Mouse (Mus musculus) MEL (cell line): ENCODE results near the gene Fars2. TPM values are rescaled to one million over a fixed set of nuclear protein-coding genes. Genes with fewer than 3 reads are reported as not detected.

ENCODE experiments used
- DNase-seq: peaks from one replicate; pipeline ENCODE4 v3.0.0; 2011; ENCODE audit warnings: low read depth, low spot score
- H3K27ac ChIP-seq: 2 replicates; pipeline ENCODE4 v1.5.1; 2012; ENCODE audit warnings: low read depth, mild to moderate bottlenecking, control low read depth, low read length, moderate library complexity; ENCODE audit not compliant: control insufficient read depth
- H3K27me3 ChIP-seq, 2 experiments: fragments of 150-350 bp in 1 of 2; sonication (generic) in 1 of 2; 2 replicates each; pipeline ENCODE4 v1.6.1; 2012; ENCODE audit warnings: low read length in 2 of 2, mild to moderate bottlenecking in 2 of 2, improper control_type of control experiment in 1 of 2, moderate library complexity in 1 of 2; ENCODE audit not compliant: insufficient read depth in 2 of 2, control insufficient read depth in 1 of 2
- H3K36me3 ChIP-seq, 2 experiments: 2 replicates each; pipeline ENCODE4 v1.6.1; 2012 to 2014; ENCODE audit warnings: low read length in 2 of 2, improper control_type of control experiment in 1 of 2, inconsistent platforms in 1 of 2, mild to moderate bottlenecking in 1 of 2; ENCODE audit not compliant: insufficient read depth in 2 of 2, control insufficient read depth in 1 of 2
- H3K4me1 ChIP-seq, 2 experiments: fragments of 150-350 bp in 1 of 2; sonication (generic) in 1 of 2; 2 replicates each; pipeline ENCODE4 v1.6.1; 2012; ENCODE audit warnings: low read length in 2 of 2, improper control_type of control experiment in 1 of 2, mild to moderate bottlenecking in 1 of 2; ENCODE audit not compliant: insufficient read depth in 2 of 2, control insufficient read depth in 1 of 2
- H3K4me3 ChIP-seq, 2 experiments: fragments of 150-350 bp in 1 of 2; sonication (generic) in 1 of 2; 2 replicates each; pipeline ENCODE4 v1.5.1; 2012; ENCODE audit warnings: low read depth in 2 of 2, low read length in 2 of 2, mild to moderate bottlenecking in 2 of 2, moderate library complexity in 2 of 2, control low read depth in 1 of 2, improper control_type of control experiment in 1 of 2; ENCODE audit not compliant: control insufficient read depth in 1 of 2, insufficient read depth in 1 of 2
- H3K79me2 ChIP-seq: 2 replicates; pipeline ENCODE4 v1.6.1; 2012; ENCODE audit warnings: mild to moderate bottlenecking, low read length, moderate library complexity; ENCODE audit not compliant: control insufficient read depth, poor library complexity, insufficient read depth
- H3K9ac ChIP-seq: 2 replicates; pipeline ENCODE4 v1.6.1; 2012; ENCODE audit warnings: low read depth, mild to moderate bottlenecking, control low read depth, low read length, moderate library complexity; ENCODE audit not compliant: control insufficient read depth, poor library complexity, severe bottlenecking
- H3K9me3 ChIP-seq: fragments of 150-350 bp; sonication (generic); replicated peaks from 2 replicates; pipeline ENCODE4 v1.6.1; 2012; ENCODE audit warnings: mild to moderate bottlenecking, low read length, improper control_type of control experiment, moderate library complexity; ENCODE audit not compliant: insufficient read depth
- CHD1 ChIP-seq: IDR thresholded peaks from 2 replicates; pipeline ENCODE4 v1.6.1; 2012; ENCODE audit warnings: low read depth, mild to moderate bottlenecking, inconsistent platforms, low read length, improper control_type of control experiment
- CHD2 ChIP-seq: IDR thresholded peaks from 2 replicates; pipeline ENCODE4 v1.6.1; 2011; ENCODE audit warnings: low read length, improper control_type of control experiment
- ETS1 ChIP-seq: IDR thresholded peaks from 2 replicates; pipeline ENCODE4 v1.6.1; 2012; ENCODE audit warnings: low read depth, mild to moderate bottlenecking, inconsistent platforms, low read length, improper control_type of control experiment, moderate library complexity
- GABPA ChIP-seq: IDR thresholded peaks from 2 replicates; pipeline ENCODE4 v1.6.1; 2012; ENCODE audit warnings: low read depth, mild to moderate bottlenecking, inconsistent platforms, low read length, improper control_type of control experiment, moderate library complexity
- HCFC1 ChIP-seq: IDR thresholded peaks from 2 replicates; pipeline ENCODE4 v1.6.1; 2012; ENCODE audit warnings: low read depth, mild to moderate bottlenecking, inconsistent platforms, low read length, improper control_type of control experiment, moderate library complexity
- JUND ChIP-seq: IDR thresholded peaks from 2 replicates; pipeline ENCODE4 v1.6.1; 2011; ENCODE audit warnings: low read depth, mild to moderate bottlenecking, improper control_type of control experiment, low read length
- KAT2A ChIP-seq: conservative IDR thresholded peaks from 2 replicates; pipeline ENCODE4 v1.6.1; 2012; ENCODE audit warnings: low read depth, low read length, improper control_type of control experiment, inconsistent platforms
- MAFK ChIP-seq: IDR thresholded peaks from 2 replicates; pipeline ENCODE4 v1.6.1; 2011; ENCODE audit warnings: low read depth, mild to moderate bottlenecking, low read length, improper control_type of control experiment, borderline replicate concordance
- MAZ ChIP-seq: IDR thresholded peaks from 2 replicates; pipeline ENCODE4 v1.6.1; 2012; ENCODE audit warnings: low read depth, mild to moderate bottlenecking, inconsistent platforms, low read length, improper control_type of control experiment
- MEF2A ChIP-seq: IDR thresholded peaks from 2 replicates; pipeline ENCODE4 v1.6.1; 2014; ENCODE audit warnings: low read depth, mild to moderate bottlenecking, inconsistent platforms, low read length, improper control_type of control experiment; ENCODE audit not compliant: poor library complexity, insufficient replicate concordance, severe bottlenecking; ENCODE audit errors: extremely low read depth
- MXI1 ChIP-seq: IDR thresholded peaks from 2 replicates; pipeline ENCODE4 v1.6.1; 2011; ENCODE audit warnings: mild to moderate bottlenecking, low read depth, low read length, improper control_type of control experiment
- MYC ChIP-seq: IDR thresholded peaks from 2 replicates; pipeline ENCODE4 v1.6.1; 2011; ENCODE audit warnings: low read depth, mild to moderate bottlenecking, low read length, improper control_type of control experiment, moderate library complexity
- POLR2A ChIP-seq, 2 experiments: IDR thresholded peaks; 2 replicates each; pipeline ENCODE4 v1.6.1; 2011 to 2012; ENCODE audit warnings: low read length in 2 of 2, mild to moderate bottlenecking in 2 of 2, control low read depth in 1 of 2, improper control_type of control experiment in 1 of 2, low read depth in 1 of 2, moderate library complexity in 1 of 2; ENCODE audit not compliant: control insufficient read depth in 1 of 2, insufficient read depth in 1 of 2, poor library complexity in 1 of 2
- POLR2AphosphoS5 ChIP-seq: IDR thresholded peaks from 2 replicates; pipeline ENCODE4 v1.6.1; 2012; ENCODE audit warnings: low read depth, borderline replicate concordance, mild to moderate bottlenecking, inconsistent platforms, low read length, moderate library complexity, mixed read lengths
- RCOR1 ChIP-seq: IDR thresholded peaks from 2 replicates; pipeline ENCODE4 v1.6.1; 2012; ENCODE audit warnings: low read depth, mild to moderate bottlenecking, inconsistent platforms, low read length, improper control_type of control experiment
- SIN3A ChIP-seq: IDR thresholded peaks from 2 replicates; pipeline ENCODE4 v1.6.1; 2012; ENCODE audit warnings: low read length, improper control_type of control experiment, inconsistent platforms
- TCF12 ChIP-seq: IDR thresholded peaks from 2 replicates; pipeline ENCODE4 v1.6.1; 2014; ENCODE audit warnings: low read depth, mild to moderate bottlenecking, inconsistent platforms, low read length, improper control_type of control experiment, moderate library complexity
- ZKSCAN1 ChIP-seq: IDR thresholded peaks from 2 replicates; pipeline ENCODE4 v1.6.1; 2012; ENCODE audit warnings: low read depth, mild to moderate bottlenecking, inconsistent platforms, low read length, improper control_type of control experiment, moderate library complexity
- ZMIZ1 ChIP-seq: IDR thresholded peaks from 2 replicates; pipeline ENCODE4 v1.6.1; 2012; ENCODE audit warnings: low read depth, mild to moderate bottlenecking, inconsistent platforms, low read length, improper control_type of control experiment, moderate library complexity
- ZNF384 ChIP-seq: IDR thresholded peaks from 2 replicates; pipeline ENCODE4 v1.6.1; 2012; ENCODE audit warnings: low read depth, mild to moderate bottlenecking, inconsistent platforms, low read length, improper control_type of control experiment
- polyA plus RNA-seq, 2 experiments: library from polyadenylated mRNA; stranded (reverse) in 1 of 2; unstranded in 1 of 2; fragments of >175 nt in 1 of 2; fragments of >200 nt in 1 of 2; gene quantifications; 2 replicates each; pipeline versions ENCODE4 v1.2.1 to v1.2.4; 2012; ENCODE audit warnings: low replicate concordance in 2 of 2, low read depth in 1 of 2; ENCODE audit not compliant: insufficient read length in 2 of 2, insufficient read depth in 1 of 2, missing spikeins in 1 of 2
- total RNA-seq: library from RNA; depleted of rRNA; stranded (reverse); fragments of 300-350 nt; gene quantifications from 2 replicates; pipeline ENCODE4 v1.2.3, GENCODE M21; 2012

Gene Fars2
- total and polyA plus RNA-seq, 3 experiments, result 32.6 to 39.2 TPM; not detected in 1

DNA sequence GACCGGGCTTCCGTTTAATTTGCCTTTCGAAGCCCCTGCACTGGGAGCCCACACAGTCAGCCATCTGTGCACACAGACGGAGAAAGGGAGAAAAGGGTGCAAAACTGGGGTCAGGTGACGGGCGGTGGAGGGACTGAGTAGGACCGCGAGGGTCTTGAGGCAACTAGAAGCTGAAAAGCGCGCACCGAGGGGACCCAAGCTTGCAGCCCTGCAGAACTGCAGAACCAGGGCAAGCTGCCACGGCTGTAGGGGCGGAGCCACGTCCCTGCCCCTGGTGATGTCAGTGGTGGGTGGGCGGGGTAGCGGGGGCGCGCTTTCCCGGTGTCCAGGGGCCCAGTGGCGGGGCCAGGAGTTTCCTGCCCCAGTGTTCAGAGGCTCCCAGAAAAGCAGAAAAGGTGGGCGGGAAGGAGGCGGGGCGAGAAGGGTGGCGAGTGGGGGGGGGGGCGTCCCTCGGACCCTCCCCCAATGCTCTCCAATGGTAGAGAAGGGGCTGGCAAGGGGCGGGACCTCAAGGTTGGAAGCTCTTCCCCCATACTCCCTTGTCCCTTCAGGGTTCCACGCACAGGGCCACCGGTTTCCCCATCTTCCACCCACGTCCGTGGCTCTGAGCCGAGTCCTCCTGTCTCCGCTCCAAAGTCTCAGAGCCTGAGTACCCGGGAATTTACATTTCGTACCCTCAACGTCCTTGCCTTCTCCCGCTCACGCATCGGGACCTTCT, 618.8 kb downstream of the Fars2 start:
- Histone ChIP-seq H3K4me1 (no peaks in the 10 kb centered on the region), H3K27ac (no peak overlapping the region), H3K9me3 (no peaks in the 10 kb centered on the region)
- TF ChIP-seq HCFC1, result no peak
- no peak for TF ChIP-seq JUND
- no peak for TF ChIP-seq RCOR1
- no peak for TF ChIP-seq MEF2A
- no peak for TF ChIP-seq CHD2
- no peak for TF ChIP-seq ZKSCAN1
- TF ChIP-seq MAZ, result no peak
- no peak for TF ChIP-seq GABPA
- TF ChIP-seq MYC, result no peak
- no peak for TF ChIP-seq MXI1
- TF ChIP-seq CHD1, result no peak
- TF ChIP-seq POLR2AphosphoS5, result no peak
- TF ChIP-seq TCF12, result no peak
- no peak for TF ChIP-seq MAFK
- TF ChIP-seq KAT2A, result no peak
- no peak for TF ChIP-seq ETS1
- TF ChIP-seq, all 39 proteins: peak for 0
- H3K9ac ChIP-seq, result no peak overlapping the region
- no peaks in the 10 kb centered on the region for H3K27me3 ChIP-seq
- no peaks in the 10 kb centered on the region for H3K79me2 ChIP-seq
- DNase-seq, result no peak
- no peaks in the 10 kb centered on the region for H3K36me3 ChIP-seq
- H3K4me3 ChIP-seq, result no peak overlapping the region

DNA sequence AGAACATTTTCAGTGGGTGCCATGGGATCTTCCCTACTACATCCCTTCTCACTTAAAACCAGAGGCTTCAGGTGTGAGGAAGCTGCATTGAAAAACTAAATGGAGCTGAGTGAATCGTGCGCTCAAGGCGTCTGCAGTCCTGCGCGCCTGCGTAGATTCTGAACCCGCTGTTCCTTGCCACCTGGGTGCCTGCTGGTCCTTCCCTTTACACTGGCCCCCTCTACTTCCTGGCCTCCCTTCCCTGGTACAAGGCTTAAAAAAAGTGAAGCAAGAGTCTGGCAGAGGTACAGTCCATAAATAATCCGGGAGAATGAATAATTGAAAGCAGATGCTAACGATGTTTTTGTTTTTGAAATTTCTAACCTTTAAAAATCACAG, 619.4 kb downstream of the Fars2 start:
- H3K27me3 ChIP-seq, result no peaks in the 10 kb centered on the region
- H3K79me2 ChIP-seq, result no peaks in the 10 kb centered on the region
- H3K27ac ChIP-seq, result no peak overlapping the region
- TF ChIP-seq ZKSCAN1 (no peak), SIN3A (no peak), ZMIZ1 (no peak), MEF2A (no peak), POLR2A (IDR thresholded peaks at IDR 0.05; ENCODE audit: control insufficient read depth in 1 of 2, insufficient read depth in 1 of 2, low read depth in 1 of 2, low read length in 2 of 2, poor library complexity in 1 of 2) (no peak), ZNF384 (no peak)
- no peaks in the 10 kb centered on the region for H3K4me1 ChIP-seq
- no peaks in the 10 kb centered on the region for H3K36me3 ChIP-seq
- no peak overlapping the region for H3K9ac ChIP-seq
- DNase-seq, result no peak
- H3K9me3 ChIP-seq, result no peaks in the 10 kb centered on the region
- H3K4me3 ChIP-seq, result no peak overlapping the region
